Mouse (Mus musculus) adrenal gland, adult 18-20 months (tissue): ENCODE measurements around the gene Cog7. TPM values are rescaled to one million over a fixed set of nuclear protein-coding genes. Genes with fewer than 3 reads are reported as not detected.

Source experiments
- DNase-seq, 2 experiments: peaks; one replicate each; pipeline ENCODE4 v3.0.0; 2021 to 2022; ENCODE audit warnings: low spot score in 2 of 2
- long read RNA-seq, 2 experiments: library from polyadenylated mRNA; stranded (forward); transcript quantifications; one replicate each; pipeline ENCODE4 v2.0.0; 2021
- total RNA-seq, 2 experiments: library from RNA; stranded (reverse); gene quantifications; 1 replicate in 1 of 2; 2 replicates in 1 of 2; pipeline ENCODE4 v1.2.3; 2021

Gene Cog7
- total RNA-seq: 10 to 100 TPM; 26.5 to 27.5 TPM
- long read RNA-seq, experiment 1, transcript Cog7-201 (17 exons, 2,902 nt): major isoform, 19 of 26 reads
- long read RNA-seq, experiment 1, partial matches to known transcripts: 3 of 26 reads
- long read RNA-seq, experiment 1, other reads (novel, unspliced or antisense): 4 of 26 reads
- long read RNA-seq, experiment 2, transcript Cog7-201 (17 exons, 2,902 nt): major isoform, 47 of 68 reads
- long read RNA-seq, experiment 2, partial matches to known transcripts: 11 of 68 reads
- long read RNA-seq, experiment 2, other reads (novel, unspliced or antisense): 10 of 68 reads

DNA sequence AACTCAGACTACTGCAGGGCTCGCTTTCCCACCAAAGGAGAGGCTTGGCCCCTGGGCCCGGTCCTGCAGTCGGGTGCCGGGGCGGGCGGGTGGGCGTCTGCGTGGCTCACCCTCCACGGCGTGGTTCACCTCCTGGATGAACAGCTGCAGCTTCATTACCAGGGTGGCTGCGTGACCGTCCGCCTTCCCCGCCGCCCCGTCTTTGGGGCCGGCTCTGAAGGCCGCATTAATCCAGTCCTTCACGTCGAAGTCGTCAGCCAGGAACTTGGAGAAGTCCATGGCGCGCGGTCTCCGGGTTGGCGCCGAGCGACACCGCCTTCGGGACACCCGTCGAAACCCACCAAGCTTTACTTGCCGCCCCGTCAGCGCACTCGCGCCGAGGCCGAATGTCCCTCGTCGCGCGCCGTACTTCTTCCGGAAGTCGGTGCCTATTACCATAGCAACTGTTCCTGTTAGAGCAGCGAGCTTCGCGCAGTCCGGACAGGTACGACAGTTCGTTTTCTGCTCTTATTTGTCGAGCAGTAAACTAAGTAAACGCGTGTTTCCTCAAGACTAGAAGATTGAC is at the start of gene Cog7:
Gene Cog7, minus strand, starts transcription at position 405 of the 565 bp plus-strand sequence.
- DNase-seq: peak; percentile 95 to 97

DNA sequence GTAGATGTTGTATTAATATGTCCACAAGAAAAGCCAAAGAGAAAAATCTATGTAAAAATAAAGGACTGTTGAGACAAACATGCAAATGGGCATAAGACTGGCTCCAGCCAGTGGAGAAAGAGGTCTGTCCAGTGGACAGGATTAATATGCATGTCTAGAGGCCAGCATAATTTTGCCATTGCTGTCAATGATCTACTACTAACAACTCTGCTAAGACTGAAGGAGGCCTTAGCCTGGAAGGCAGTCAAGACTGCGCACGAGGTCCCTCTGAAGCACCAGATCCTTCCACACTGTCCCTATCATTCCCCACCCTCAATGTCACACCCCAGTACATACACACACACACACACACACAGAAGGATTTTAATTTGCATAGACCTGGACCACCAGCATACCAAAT is 40.6 kb upstream of the Cog7 start:
- DNase-seq: no peak

DNA sequence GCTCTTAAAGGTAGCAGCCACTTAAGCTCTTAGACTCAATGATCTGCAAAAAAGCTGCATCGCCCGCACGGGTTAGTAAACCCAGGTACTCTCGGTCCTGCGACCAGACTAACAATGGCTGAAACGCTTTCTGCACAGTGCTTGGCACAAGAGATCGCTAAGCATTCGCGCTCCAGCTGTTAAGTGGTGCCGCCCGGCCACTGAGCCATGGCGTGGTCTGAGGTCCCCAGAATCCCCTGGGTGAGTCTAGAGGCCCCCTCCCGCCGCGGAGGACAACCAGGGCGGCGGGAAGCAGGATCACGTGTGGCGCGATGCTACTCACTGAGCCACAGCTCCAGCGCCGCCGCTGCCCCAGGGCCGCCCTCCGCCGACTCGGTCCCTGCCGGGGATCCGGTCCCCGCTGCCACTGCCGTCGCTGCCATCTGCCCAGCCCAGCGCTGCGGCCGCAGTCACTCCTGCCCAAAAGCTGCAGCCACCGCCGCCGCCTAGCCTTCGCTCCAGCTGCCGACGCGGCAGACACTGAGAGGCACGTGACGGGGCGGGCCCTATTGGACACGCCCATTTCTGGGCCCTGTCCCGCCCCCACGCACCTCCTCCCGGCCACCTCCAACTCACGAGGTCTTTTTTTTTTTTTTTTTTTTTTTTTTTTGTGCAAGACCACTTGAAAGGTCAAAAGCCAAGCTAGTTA is 39.3 kb upstream of the Cog7 start, which contains the start of gene Gga2:
Gene Gga2, minus strand, starts transcription at position 556 of the 688 bp plus-strand sequence.
- peak; percentile 85 to 86 for DNase-seq

DNA sequence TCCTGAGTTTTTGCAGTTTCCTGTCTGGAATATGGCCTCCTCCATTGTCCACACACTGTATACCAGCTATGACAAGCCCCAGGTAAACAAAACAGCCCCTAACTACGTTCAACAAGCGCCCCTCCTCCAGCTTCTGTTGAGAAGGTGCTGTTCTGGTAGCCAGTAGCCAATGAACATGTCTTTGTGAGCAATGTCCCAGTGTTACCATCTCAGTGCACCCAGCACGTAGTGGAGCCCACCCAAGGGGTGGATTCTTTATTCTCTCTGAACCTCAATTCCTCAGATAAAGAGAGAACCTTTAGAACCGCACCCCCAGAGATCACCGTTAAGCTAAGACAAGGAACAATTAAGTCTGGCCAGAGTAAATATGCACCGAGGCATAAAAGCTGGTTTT is 38.8 kb upstream of the Cog7 start:
- DNase-seq: no peak

DNA sequence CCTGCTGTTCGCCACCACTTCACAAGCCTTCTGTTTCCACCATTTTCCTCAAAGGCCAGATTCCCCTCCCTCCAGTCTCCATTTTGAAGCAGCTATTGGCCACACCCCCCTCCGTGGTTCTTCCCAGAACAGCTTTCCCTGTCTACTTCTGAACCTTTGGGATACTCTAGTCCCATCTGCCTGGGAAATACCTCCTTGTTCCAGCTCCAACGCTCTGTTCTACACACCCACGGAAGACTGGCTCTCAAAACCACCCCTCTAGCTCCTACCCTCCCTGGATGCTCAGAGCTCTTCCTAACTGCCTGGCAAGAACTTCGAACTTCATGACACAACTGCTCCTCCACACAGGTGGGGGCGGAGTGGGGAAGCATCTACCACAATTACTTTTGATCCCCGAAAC is 37.5 kb upstream of the Cog7 start:
- DNase-seq: no peak

DNA sequence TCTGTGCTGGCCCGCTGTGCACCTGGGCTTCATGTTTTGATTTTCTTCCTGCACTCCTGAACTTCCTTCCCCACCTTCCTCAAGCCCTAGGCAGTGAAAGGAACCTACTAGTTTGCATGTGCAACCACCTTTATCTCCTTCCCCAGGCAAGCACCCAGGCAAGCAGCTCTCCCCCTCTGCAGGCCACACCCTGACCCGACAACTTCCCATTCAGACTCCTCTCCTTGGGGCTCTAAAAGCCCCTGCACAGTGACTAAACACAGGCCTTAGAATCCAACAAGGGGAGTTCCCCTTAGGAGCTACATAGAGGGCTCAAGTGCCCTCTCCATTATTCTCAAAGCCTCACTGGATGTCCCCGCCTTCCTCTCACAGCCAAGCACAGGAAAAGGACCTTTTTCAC is 36.7 kb upstream of the Cog7 start:
- no peak for DNase-seq

DNA sequence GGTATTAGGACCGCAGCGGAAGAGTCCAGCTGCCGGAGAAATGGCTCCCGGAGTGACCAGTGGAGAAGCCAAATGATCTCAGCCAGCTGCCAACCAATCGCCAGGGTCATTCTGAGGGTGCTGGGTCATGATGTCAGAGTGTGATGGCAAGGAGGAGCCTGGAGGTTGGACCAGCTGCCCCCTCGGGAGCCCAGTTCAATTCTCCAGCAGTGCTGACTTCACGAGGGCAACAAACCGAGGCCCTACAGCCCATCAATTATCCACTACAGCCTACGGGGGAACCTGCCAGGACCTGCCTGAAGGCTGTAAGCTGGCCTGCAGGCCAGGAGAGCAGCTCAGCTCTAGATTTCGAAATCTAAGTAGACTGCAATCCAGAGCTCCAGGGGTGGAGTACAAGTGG is 34.2 kb upstream of the Cog7 start:
- peak in 1 of 2 experiments; percentile 6 for DNase-seq

DNA sequence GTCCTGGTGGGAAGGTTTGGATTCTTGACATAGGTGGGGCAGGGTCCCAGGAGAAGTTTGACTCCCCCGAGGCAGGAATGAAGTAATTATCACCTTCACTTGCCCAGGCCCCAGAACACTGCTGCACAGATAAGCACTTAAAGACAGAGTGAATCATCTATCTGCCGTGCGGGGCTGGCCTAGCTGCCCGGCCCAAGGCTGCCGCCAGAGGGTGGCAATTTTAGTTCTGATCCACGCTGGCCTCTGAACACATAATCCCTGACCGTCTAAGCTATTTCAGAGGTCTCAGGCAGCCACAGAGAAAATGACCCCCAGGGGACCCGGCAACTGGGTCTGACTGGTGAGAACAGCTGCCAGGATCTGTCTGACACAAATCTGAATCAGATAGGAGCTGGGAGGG is 33.6 kb upstream of the Cog7 start:
- DNase-seq: peak; percentile 35 to 42

DNA sequence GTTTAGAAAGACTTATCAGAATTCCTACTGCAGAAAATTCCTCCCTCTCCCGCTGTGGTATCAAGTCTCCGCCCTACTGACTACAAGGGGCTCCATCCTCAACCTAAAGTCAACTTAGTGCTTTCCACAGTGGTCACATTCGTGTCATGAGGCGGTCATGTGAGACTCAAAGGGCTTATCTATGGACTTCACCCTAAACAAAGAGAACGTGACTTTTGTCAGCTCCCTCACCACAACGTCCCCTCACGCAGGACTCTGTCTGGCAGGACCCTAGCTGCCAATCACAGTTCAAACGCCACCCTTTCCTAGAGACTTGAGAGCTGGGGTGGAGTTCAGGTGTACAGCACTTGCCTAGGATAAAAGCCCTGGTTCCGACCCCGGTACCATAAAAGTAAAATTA is 31.4 kb upstream of the Cog7 start:
- no peak for DNase-seq

DNA sequence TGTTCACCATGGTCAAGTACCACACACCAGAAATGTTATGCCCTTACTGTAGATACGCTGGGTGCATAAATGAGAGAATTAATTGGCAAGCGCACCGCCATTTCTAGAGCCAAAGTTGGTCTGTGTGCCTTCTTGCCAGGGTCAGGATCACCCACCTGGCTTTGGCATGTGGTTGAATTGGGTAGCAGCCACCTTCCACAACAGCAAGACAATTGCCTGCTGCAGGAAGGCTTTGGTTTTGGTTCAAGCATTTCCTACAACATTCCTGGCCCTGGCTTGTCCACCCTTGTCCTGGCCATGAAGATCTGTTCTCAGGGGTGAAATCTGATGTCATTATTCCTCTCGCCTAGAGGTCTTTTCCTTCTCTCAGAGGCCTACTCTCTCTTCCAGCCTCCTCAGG is 30.9 kb upstream of the Cog7 start:
- DNase-seq: no peak

DNA sequence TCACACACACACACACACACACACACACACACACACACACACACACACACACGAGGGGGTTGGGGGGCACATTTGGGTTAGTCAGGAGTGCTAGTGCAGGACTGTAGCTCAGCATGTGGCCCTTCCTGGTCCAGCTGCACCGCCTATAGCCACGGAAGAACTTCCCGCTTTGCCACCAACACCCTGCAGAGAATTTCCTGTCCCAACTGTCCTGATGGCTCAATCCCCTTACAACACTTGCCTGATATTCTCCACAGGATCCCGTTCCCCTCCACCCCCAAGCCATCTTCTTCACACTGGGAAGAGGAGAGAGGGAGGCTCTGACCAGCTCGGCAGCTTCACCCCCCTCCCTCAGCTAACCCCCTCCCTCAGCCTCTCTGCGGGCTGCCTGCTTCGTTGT is 18.9 kb upstream of the Cog7 start:
- no peak for DNase-seq

DNA sequence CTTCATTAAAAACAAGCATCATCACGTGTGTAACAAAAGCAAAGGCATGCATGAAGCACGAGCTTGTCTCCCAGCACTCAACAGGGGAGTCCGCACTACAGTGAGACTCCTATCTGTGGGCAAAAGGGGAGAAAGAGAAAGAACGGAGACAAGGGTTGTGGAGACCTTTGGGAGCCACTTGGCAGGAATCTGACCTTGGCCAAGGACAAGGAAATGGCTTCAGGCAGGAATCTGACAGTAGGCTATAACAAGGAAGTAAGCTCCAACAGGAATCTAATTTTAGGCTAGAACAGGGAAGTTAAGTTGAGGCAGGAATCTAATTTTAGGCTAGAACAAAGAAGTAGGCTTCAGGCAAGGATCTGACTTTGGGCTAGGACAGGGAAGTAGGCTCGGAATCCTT is 14.4 kb upstream of the Cog7 start:
- DNase-seq: no peak

DNA sequence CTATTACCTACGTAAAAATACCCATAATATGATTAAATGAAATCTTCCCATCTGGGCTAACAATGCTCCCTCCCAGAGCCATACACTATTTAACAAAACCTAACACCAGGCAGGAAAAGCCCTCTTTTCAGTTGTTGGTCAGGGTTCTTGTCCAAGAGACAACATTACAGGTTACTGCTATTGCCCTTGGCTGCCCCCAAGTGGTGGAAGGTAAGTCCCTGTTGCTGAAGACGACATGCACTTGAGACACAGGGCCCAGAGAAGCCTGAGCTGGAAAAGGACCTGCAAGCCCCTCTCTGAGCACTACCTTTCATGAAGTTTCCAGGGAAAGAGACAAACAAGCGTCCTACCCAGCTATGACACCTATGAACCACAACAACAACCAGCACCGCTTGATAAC is 6.5 kb downstream of the Cog7 start:
- peak; percentile 17 to 34 for DNase-seq

DNA sequence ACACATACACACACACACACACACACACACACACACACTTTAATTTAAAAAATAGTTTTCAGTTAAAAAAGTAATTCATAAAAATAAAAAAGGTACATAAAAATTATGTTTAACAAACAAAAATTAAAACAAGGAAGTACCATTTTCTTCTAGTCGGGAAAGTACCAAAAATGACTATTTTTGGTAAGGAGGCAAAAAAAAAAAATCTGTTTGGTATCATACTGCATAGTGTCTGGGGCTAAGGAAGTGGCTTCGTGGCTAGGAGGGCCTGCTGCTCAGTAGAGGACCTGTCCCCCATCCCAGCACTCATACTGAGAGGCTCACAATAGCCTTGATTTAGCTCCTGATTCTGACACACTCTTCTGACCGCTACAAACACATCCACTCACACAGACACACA is 9.8 kb downstream of the Cog7 start:
- no peak for DNase-seq

DNA sequence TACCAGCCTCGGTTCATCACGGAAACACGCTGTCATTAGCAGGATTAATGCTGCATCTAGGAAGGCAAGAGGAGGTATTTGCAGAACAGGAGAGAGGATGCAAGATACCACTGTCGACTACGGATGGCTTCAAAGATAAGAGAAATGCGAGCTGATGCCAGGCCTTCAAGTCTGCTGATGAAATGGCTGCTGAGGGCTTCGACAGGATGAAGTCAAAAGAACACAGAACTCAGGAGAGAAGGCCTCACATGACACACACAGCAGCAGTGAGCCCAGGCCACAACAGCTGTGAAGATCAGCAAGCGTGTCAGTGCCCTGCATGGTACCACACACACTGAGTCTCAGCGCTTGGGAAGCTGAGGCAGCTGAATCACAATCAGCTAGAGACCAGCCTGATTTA is 11.3 kb downstream of the Cog7 start:
- no peak for DNase-seq

DNA sequence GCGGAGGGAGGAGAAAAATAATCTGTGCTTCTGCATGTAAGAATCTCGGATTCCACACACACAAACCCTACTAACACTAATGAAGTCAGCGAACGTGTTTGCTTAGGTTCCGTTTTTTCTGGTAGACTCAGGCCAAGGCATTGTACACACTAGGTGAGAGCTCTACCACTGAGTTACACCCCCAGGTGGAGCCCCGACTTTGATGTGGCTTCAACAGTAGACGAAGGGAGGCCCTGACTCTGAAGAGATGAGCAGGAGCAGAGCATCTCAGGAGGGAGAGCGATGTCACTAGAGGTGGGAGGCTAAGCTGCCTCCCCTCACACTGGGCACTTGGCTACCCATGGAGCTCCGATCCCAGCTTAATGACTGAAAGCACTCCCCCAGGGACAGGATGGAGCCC is 12.7 kb downstream of the Cog7 start:
- DNase-seq: no peak

DNA sequence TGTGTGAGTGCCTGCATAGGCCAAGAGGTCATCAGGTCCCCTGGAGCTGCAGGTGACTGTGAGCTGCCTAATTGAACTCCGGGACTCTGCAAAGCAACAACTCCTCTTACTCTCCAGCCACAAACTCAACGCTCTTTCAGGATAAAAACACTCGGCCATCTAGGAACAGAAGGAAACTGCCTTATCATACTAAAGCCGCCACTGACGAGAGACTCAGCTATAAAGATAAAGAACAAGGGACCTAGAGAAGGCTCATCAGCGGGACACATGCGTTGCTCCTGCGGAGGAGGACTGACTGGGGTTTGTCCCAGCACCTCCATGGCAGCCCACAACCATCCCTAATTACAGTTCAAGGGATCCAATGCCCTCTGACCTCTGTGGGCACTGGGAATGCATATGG is 13.3 kb downstream of the Cog7 start:
- DNase-seq: no peak

DNA sequence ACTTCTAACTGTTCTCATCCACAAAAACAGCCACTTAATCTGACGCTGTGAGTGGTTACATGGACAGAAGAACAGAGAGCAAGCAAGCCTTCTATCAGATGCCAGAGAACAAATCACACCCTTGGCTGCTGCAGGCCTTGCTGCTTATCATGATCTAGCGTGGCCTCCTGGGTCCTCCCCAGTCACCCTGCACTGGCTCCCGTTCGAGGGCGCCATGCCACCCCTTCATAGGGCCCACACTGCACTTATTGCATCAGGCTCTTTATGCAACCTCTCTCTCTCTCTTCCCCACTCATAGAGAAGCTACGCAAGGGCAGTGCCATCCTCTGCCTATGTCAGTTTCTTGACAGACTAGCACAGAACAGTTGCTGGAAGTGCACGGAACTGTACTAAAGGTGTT is 15.3 kb downstream of the Cog7 start:
- no peak for DNase-seq

DNA sequence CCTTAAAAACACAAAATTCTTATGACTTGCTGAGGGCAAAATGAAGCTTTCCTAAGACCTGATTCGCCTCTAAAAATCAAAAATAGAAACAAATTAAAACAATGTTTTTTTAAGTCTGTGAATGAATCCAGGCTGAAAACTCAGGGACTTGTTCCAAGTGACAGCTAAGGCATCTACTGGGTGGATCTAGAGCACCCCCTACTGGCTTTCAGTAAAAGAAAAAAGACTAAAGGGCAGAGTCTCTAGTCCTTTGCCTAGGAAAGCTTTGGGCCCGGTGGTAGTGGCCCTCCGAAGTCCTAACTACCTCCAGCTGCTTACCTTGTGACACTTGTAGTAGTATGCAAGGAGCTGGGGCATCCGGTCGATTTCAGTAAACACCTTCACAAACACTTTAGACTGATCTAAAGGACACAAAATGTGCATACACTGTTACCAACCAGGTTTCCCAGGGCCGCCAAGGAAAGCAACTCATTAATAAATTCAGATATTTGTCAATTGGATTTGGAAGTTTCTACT is 17.6 kb downstream of the Cog7 start:
- peak in 1 of 2 experiments; percentile 16 for DNase-seq

DNA sequence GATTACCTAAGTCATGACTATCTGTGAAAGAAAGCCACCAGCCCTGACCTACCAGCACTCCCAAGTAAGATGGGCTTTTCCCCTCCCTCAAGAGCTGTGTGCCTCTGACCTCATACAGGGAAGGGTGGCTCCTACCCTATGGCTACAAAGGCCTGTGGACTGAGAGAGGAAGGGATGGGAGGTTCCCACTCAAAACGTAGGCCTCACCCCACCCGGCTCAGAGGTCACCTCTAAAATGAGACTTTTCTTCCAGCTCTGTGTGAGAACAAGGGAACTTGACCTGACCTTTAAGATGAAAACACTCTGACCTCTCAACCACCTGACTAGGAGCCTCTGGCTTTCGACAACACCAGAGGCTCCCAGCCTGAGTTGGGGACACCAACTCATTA is 18.9 kb downstream of the Cog7 start:
- no peak for DNase-seq

DNA sequence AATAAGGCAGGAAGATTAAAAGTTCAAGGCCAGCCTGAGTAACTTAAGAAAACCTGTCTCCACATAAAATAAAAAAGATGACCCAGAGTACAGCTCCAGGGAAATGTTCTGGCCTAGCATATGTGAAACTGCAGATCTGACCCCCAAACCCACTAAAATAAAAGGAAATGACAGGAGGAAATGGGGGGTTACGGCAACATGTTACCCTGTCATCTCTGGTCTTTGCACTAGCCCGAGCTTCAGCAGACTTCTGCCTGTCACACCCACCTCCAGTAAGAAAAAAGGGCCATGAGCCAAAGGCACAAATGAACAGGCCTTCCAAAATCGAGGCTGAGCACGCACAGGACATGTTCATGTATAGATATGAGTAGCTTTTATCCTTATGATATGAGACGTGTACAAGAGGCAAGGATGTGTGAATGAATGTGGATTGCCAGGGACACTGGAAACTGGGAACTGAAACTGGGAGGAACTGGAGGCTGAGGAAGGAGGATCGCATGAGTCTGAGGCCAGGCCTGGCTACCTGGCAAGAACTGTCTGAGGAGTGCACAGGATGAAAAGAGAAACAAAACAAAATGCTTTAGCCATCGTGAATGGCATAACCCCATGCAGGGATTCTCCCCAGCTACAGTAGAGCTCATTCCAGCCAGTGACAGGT is 19.5 kb downstream of the Cog7 start:
- DNase-seq: no peak

DNA sequence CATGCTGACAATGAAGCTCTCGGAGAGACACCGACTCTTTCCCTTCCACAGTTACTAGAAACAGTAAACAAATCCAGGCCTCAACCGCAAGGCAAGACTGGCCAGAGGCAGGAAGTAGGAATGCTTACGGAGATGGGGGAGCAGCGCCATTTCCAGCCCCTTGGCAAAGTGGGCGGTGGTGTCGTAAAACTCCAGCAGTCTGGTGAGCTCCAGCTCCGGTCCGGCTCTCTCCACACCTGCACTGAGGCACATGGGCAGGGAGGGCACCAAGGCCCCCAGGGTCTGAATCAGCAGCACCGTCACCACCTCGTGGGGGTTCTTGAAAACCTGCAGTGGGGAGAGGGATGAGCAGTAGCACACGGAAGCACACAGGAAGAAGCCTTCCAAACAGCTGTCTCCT is 25.7 kb downstream of the Cog7 start:
- DNase-seq: no peak
